Mouse (Mus musculus): ENCODE data around the gene 1110008P14Rik.

DNA sequence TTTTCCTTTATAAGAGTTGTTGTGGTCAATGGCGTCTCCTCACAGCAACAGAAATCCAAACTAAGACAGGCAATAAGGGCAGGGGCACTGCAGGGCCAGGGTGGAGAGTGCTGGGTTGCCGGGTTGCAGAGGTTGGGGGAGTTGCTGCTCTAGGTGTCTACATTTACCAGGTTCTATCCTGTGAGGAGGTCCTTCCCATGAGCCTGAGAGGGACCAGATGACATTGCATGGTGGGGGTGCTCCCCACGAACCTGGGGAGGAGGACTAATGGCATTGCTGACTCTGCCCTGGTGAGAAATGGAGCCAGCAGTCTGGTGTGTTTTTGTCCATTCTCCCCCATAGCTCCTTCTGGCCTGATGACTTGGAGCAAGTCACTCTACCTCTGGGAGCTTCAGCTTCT, 24.0 kb downstream of the 1110008P14Rik start:
- TF ChIP-seq POLR2A (IDR thresholded peaks at IDR 0.05; ENCODE audit: insufficient read depth, low read length) = no peak
- no peak for TF ChIP-seq CTCF (IDR thresholded peaks at IDR 0.05; ENCODE audit: low read depth, low read length)
- no peak for TF ChIP-seq EP300 (IDR thresholded peaks at IDR 0.05; ENCODE audit: insufficient read depth, low read depth, low read length)

Measured in ES-Bruce4 (cell line).